In genomic region chr8:122695438-122696042, GRCm38 (mm10) we compare ENCODE assay signal across 15 mouse cellular contexts. TPM values are rescaled to one million over a fixed set of nuclear protein-coding genes. Genes with fewer than 3 reads are reported as not detected.
DNase-seq lines count a peak whose midpoint lies in the region; ATAC-seq and TF ChIP-seq lines count a peak whose summit lies in the region.
"Had no signal": no experiment of that assay in that cellular context is flagged by ENCODE, and none has a peak within 500 bp of the region (broad histone marks: within the 10 kb centered on the region; RNA-seq: fewer than 3 reads in every experiment).

No protein-coding gene starts in this region.

- no peak for TF ChIP-seq EP300 in stomach, postnatal 0 days (optimal IDR thresholded peaks at IDR 0.05)

- H3K27me3 ChIP-seq in stomach, postnatal 0 days (ENCODE audit: control insufficient read depth, insufficient read depth, low read length), result no peaks in the 10 kb centered on the region
- H3K27me3 ChIP-seq: hindbrain, embryonic 15.5 days; kidney, embryonic 15.5 days; neural tube, embryonic 12.5 days had no signal

- H3K4me2 ChIP-seq in stomach, postnatal 0 days (replicated peaks; ENCODE audit: low read depth), result no peak overlapping the region
- H3K4me2 ChIP-seq: hindbrain, embryonic 15.5 days; kidney, embryonic 15.5 days; limb, embryonic 12.5 days; midbrain, embryonic 12.5 days; neural tube, embryonic 12.5 days had no signal

- no peaks in the 10 kb centered on the region for H3K36me3 ChIP-seq in stomach, postnatal 0 days (ENCODE audit: control insufficient read depth, insufficient read depth, low read length)
- H3K36me3 ChIP-seq: hindbrain, embryonic 15.5 days; kidney, embryonic 15.5 days; limb, embryonic 12.5 days; midbrain, embryonic 12.5 days; neural tube, embryonic 12.5 days had no signal

- ATAC-seq in stomach, postnatal 0 days (ENCODE audit: low FRiP score, low TSS enrichment), result no peak

- TF ChIP-seq CTCF in stomach, postnatal 0 days (IDR thresholded peaks at IDR 0.05; ENCODE audit: low read depth), result no peak

- H3K4me3 ChIP-seq in stomach, postnatal 0 days (ENCODE audit: low read depth, low read length), result no peak overlapping the region
- H3K4me3 ChIP-seq: hindbrain, embryonic 15.5 days; kidney, embryonic 15.5 days; limb, embryonic 12.5 days; midbrain, embryonic 12.5 days; neural tube, embryonic 12.5 days had no signal

- WGBS in stomach, postnatal 0 days, result 61% methylated on average over 7 of the region's 7 CpGs

- H3K27ac ChIP-seq in stomach, postnatal 0 days (replicated peaks), result no peak overlapping the region
- H3K27ac ChIP-seq: hindbrain, embryonic 15.5 days; kidney, embryonic 15.5 days; limb, embryonic 12.5 days; midbrain, embryonic 12.5 days; neural tube, embryonic 12.5 days had no signal

- H3K9ac ChIP-seq in stomach, postnatal 0 days (ENCODE audit: low read length), result no peak overlapping the region
- H3K9ac ChIP-seq: hindbrain, embryonic 15.5 days; kidney, embryonic 15.5 days; limb, embryonic 12.5 days; midbrain, embryonic 12.5 days; neural tube, embryonic 12.5 days had no signal

- no peaks in the 10 kb centered on the region for H3K9me3 ChIP-seq in stomach, postnatal 0 days (ENCODE audit: control insufficient read depth, low read length)
- H3K9me3 ChIP-seq: hindbrain, embryonic 15.5 days; kidney, embryonic 15.5 days; limb, embryonic 12.5 days; midbrain, embryonic 12.5 days; neural tube, embryonic 12.5 days had no signal

- DNase-seq in adrenal gland, adult 2 months, result peak; percentile 34
- no peak for DNase-seq in adrenal gland, postnatal 4 days (ENCODE audit: low spot score in 2 of 2)
- peak; percentile 33 for DNase-seq in kidney, adult 11 months
- DNase-seq in kidney, adult 8-10 months, result no peak
- peak; percentile 44 to 55 for DNase-seq in right cerebral cortex, adult 2 months (ENCODE audit: low spot score in 2 of 2)
- DNase-seq in right cerebral cortex, postnatal 10 days (ENCODE audit: low spot score in 2 of 2), result no peak
- DNase-seq in yolk sac, embryonic 10.5 days (ENCODE audit: low spot score), result peak; percentile 23
- DNase-seq in stomach, postnatal 0 days (ENCODE audit: low spot score), result no peak
- DNase-seq: cerebellum, postnatal 25 days; layer of hippocampus, adult 9-11 months had no signal

- no peaks in the 10 kb centered on the region for H3K4me1 ChIP-seq in stomach, postnatal 0 days (replicated peaks; ENCODE audit: control insufficient read depth, insufficient read depth)
- H3K4me1 ChIP-seq: hindbrain, embryonic 15.5 days; midbrain, embryonic 12.5 days had no signal

RNA-seq across cellular contexts. Expression of gene Cbfa2t3, which starts 3.4 kb away (rescaled TPM):
- total RNA-seq in adrenal gland, adult 2 months (2021), result 10 to 100 TPM; 13.9 to 16.2 TPM
- polyA plus RNA-seq in adrenal gland, adult 2 months (2012; rRNA removed), result 19.3 and 20.3 TPM in 2 replicates
- total RNA-seq in adrenal gland, postnatal 4 days (2021), result 10 to 100 TPM; 11.3 to 12.0 TPM
- polyA plus RNA-seq in stomach, postnatal 0 days (2015; fragmentation: Nextera tagmentation; extraction: Ambion mirVana), result 1.8 and 2.4 TPM in 2 replicates

Comparison
In these comparisons a context has a peak if more than half of its experiments do, and no peak if none do; other contexts are left out.
1. DNase-seq: peak in adrenal gland, adult 2 months (single experiment), kidney, adult 11 months (single experiment), right cerebral cortex, adult 2 months (2 of 2) and yolk sac, embryonic 10.5 days (single experiment); none in adrenal gland, postnatal 4 days (0 of 2), kidney, adult 8-10 months (0 of 2), right cerebral cortex, postnatal 10 days (0 of 2) and stomach, postnatal 0 days (single experiment).